Mouse (Mus musculus) layer of hippocampus, adult 9-10 months (tissue): ENCODE results near the gene Pomgnt2.

Experiments used
- DNase-seq: peaks from one replicate; pipeline ENCODE4 v3.0.0; 2022; ENCODE audit warnings: low spot score

Pomgnt2 gene

DNA sequence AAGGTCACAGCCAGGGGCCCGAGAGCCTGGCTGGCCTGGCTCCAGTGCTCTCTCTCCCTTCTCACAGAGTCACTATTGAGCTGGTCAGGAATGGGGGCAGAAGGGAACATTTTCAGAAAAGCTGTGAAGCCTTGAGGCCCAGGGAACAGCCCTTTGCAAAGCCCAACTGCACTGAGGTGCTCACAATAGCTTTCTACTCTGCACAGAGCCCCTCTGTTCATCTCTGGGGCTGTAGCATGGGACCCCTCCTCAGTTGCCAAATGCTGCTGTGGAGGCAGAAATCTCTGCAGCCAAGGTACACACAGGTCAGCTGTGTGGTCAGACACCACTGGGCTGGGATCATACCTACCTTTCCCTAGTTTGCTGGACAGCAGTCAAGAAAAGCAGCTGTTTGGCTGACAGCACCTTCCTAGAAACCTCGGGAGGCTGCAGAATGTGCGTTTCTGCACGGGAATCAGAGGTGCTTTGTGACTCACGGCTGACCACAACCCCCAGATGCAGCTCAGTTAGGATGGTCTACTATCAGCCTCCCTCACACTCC, 27.0 kb downstream of the Pomgnt2 start:
- DNase-seq = no peak

DNA sequence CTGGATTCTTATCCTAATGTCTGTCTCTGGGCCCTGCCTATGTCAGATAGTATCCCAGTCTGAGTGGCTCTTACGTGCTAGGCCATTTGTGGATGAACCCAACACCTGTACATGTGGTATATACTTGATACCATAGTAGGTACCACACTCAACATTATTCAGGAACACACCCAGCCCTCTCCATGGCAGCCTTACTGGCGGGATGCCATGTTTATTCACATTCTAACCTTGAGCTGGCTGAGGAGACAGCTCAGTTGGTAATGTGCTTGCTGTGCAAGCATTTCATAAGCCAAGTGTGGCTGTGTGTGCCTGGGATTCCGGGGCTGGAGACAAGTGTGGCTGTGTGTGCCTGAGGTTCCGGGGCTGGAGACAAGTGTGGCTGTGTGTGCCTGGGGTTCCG, 28.7 kb downstream of the Pomgnt2 start:
- DNase-seq = no peak

DNA sequence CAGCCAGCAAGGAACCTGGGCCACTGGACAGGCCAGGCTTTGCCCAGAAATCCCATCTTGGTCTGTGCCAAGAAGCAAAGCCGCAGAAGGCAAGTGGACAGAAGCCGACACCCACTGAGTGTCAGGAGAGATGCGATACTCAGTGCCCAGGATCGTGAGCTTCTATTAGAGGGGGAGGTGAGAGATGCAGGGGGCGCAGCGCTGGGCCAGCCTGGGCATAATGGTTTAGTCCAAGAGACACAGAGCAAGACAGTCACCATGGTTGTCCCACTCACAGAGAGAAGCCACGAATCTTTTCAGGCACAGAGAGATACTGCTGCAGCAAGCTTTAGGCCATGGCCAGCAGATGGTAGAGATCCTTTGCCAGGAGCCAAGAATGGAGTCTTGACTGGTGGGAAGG, 32.0 kb downstream of the Pomgnt2 start:
- no peak for DNase-seq

DNA sequence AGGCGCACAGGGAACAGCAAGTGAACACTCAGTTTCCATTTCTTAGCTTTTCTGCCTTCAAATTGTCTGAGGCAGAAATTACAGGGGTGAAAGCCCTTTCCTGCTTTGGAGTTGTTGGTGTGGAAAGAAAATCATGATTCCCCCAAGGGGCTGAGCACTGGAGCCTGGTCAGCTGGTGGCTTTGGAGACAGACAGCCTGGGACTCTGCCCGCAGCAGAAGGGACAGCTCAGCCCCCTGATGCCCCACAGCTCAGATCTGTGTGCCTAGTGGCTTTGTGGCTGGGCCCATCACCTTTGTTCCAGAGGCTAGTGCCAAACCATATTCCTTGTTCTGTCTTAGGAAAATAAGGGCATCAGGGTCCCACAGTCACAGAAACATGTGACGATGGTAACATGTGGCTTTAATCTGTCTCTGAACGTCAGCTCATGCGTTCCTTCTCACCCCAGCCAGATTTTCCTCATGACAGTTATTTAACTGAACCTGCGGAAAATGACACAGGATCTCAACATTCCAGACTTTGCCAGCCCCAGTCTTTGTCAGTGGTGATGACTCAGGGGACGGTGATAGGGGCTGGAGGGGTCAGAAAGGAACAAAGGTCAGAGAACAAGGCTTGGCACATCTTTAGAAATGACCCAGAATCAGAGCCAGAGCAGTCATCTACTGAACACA, 36.8 kb downstream of the Pomgnt2 start:
- no peak for DNase-seq

DNA sequence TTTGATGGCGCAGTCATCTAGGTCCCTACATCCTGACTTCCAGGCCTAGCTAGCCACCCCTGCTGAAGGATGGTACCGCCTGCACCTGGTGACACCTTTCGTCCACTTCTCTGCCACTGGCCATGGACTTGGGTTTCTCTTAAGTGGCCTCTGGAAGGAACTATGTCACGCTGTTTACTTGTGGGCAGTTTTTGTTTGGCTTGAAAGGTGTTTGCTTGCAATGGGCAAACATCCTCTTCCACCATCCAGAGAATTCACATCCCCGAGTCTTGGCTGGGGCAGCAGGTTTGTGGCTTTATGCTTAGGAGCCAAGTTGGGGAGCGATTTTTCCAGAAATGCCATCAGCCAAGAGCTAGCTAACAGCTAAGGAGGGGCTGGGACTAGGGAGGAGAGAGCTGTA, 44.3 kb downstream of the Pomgnt2 start:
- DNase-seq = no peak

DNA sequence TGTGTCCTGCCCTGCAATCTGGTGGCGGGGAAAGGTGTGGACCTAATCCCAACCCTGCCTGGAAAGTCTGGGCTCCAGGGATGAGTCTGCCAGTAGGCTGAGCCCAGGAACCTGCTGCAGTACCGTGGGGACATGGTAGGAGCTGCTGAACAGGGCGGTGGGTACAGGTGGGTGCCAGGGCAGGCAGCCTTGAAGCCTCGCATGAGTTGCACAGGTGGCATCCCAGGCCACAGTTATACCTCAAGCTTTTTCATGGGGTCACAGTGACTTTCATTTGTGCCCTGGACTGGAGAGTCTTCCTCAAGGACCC, 45.8 kb downstream of the Pomgnt2 start:
- no peak for DNase-seq

DNA sequence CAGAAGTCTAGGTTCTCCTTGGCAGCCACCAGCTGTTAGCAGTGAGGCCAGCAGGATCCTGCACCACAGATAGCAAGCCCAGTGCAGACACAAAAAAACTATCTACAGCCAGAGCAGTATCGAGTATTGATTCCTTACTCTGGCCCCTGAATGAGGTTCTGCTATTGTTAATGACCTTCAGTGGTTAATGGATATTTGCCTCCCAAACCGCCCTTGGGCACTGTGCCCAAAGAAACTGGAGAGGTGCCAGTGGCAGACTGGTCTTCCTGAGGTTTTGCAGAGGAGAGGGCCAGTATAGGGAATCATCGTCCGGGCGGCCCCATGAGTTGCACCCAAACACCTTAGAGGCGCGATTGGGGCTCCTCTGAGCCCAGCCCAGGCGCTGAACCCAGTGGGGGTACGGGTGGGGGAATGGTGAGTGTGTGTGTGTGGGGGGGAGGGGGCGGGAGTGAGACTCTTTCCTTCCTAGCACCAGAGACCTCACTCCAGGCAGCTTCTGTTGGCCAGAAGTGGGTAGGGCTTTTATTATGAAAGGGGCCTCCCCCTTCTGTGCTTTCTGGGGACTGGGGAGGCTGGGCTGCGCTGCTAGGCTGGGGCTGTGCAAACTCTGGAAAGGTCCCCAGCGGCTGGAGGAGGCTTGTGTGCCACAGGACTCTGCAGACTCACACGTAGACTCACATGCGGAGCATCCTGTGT, 46.3 kb downstream of the Pomgnt2 start, which contains the start of gene Fam198a:
Gene Fam198a (plus strand): TSS at position 571 of the 696 bp plus-strand sequence.
- DNase-seq = no peak

DNA sequence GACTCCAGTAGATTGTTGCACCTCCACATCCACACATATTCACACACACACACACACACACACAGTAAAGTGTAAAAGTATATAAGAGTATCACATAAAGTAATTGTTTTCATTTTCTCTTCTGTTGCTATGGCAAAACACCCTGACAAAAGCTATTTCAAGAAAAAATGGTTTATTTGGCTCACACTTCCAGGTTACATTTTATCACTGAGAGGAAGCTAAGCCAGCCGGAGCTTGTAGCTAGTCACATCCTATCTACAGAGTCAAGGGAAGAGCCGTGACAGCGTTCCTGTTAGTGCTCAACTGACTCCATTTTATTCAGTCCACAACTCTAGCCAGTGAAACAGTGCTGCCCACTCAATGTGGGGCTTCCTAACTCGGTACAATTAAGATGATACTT, 48.5 kb downstream of the Pomgnt2 start:
- DNase-seq = no peak

DNA sequence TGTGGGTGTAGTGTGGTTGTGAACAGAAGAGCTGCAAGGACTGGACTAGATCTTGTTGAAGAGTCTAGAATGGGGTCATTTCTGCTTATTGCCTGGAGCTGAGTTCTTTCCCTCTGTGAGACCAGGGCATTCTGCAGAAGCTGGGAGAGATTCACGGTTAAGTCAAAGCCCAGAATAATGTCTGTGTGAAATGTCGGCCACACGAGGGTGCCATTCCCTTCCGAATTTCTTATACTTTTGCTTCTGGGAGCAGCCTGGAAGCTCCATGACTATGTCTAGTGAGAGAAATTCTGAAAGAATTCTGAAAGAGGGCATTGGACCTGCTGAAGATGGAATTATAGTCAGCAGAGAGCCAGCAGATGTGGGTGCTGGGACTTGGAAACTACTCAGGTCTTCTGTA, 49.1 kb downstream of the Pomgnt2 start:
- DNase-seq = peak; percentile 37

DNA sequence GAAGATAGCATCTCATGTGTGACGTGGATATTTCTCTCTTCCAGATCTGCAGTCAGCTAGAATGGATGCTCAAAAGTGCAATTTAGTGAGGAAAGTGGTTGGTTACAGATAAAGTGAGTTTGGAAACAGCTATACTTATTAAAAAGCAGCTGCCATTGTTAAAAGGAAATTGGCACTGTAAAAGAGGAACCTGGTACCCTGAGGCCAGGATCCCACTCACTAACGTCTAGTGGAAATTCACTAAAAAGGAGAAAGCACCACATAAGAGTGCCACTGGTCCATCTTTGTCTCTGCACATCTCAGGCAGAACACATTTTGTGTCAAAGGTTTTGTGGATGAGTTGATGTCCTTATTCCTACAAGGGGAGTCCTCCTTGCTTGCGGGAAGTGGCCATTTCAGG, 53.3 kb downstream of the Pomgnt2 start:
- no peak for DNase-seq

DNA sequence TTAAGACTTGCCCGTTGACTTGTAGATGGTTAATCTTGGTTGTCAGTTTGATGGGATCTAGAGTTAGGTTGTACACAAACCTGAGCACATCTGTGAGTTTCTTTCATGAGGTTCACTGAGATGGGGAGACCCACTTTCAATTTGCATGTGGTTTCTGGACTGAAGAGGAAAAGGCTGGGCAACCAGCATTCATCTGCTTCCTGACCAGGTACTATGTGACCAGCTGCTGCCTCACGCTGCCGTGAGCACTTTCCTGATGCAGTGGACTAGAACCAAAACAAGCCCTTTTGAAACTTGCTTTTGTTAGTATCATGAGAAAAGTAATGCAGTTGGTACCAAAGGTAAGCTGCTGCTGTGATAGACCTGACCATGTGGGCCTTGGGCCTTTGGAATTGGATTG, 53.9 kb downstream of the Pomgnt2 start:
- no peak for DNase-seq

DNA sequence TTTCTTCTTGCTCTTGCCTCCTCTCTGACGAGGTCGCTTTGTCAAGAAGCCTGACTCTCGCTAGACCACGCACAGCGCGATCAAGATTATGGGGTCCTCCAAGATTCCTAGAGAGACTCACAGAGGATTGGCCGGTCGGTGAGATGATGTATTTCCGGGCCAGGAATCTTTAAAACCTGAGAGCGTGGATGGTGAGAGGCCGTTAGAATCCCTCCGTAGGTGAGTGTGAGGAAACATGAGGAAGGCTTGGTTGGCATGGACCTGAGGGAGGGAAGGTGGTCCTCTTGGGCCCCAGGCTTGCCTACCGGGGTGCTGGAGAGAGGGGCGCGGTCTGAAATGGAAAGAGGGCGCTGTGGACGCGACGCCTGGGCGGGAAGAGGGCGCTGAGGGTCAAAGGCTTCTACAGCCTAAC, 59.0 kb downstream of the Pomgnt2 start:
- no peak for DNase-seq

DNA sequence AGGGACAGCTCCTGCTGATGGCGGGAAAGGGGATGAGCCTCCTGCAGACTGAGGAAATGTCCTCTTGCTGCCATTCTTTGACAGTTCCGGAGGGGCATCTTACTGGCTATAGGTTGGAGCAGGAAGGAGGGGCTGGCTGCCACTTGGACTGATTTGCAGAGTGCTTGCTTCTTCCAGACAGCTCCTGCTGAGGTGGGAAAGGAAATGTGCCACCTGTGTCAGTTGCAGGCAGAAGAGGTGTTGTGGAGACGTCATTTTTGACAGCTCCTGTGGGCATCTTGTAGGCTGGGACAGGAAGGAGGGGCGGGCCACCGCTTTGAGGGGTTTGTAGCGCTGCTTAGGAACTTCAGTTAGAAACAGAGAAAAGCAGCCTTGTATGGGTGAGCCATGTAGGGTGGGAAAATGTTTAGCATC, 59.5 kb downstream of the Pomgnt2 start:
- DNase-seq = no peak

DNA sequence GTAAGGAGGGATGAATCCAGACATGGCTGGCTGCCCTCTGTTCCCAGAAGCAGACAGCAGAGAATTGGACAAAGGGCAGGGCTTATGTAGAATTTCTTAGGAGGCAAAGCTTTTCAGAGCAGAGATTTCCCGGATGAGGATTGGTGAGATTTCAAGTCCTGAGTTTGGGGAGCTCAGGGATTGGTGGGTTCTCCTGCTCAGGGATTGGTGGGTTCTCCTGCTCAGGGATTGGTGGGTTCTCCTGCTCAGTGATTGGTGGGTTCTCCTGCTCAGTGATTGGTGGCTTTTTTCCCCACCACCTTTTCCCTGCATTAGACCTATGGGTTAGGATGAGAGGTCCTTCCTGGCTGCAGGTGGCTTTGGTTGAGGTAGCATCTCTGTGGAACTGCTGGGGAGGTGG, 60.0 kb downstream of the Pomgnt2 start:
- DNase-seq = no peak

DNA sequence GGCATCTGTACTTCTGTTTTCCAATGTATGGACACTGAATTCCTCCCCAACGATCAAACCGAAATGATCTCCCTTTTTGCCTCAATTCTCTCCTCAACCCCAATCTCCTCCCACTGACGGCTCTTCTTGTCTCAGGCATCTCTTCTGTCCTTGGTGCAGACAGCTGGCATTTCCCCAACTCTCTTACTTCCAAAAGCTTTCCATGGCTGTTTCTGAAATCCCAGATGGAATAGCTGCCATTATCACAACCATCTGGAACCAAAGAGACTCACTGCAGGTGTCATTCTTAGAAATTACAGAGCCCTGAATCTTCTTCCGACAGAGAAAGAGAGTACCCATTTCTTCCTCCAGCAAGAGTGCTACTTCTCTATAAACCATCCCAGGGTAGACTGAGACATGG, 62.1 kb downstream of the Pomgnt2 start:
- no peak for DNase-seq
